Mouse (Mus musculus): ENCODE data around the gene Brd4. TPM values are rescaled to one million over a fixed set of nuclear protein-coding genes. Genes with fewer than 3 reads are reported as not detected.

Brd4 gene
- total and polyA plus RNA-seq, 3 experiments: 12.3 to 91.4 TPM; not detected in 1

DNA sequence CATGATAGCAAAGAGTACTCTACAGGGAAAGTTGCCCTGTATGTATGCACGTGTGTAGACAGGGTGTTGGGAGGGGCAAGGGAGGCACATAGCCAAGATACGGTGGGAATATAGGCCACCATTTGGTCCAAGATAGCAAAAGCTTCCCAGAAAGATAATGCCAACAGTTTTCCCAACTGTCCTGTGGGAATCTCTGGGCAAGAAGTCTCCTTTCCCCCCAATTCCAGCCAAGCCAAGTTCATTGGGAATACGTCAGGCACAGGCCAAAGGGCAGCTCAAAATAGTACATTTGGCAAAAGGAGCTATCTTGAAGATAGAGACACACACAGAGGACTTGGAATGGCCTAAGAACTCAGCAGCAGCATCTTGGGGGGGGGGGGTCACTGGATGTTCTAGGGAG, 79.2 kb downstream of the Brd4 start:
- H3K79me2 ChIP-seq (ENCODE audit: control insufficient read depth, insufficient read depth, low read length, poor library complexity): no peaks in the 10 kb centered on the region
- H3K9me3 ChIP-seq (replicated peaks; ENCODE audit: insufficient read depth, low read length): no peaks in the 10 kb centered on the region
- H3K27me3 ChIP-seq (ENCODE audit: control insufficient read depth in 1 of 2, insufficient read depth in 2 of 2, low read length in 2 of 2): no peaks in the 10 kb centered on the region
- TF ChIP-seq CTCF (IDR thresholded peaks at IDR 0.05 in 2 of 3, conservative IDR thresholded peaks at IDR 0.05 in 1 of 3; ENCODE audit: control insufficient read depth in 1 of 3, insufficient read depth in 1 of 3, low read depth in 2 of 3, low read length in 3 of 3, poor library complexity in 1 of 3, severe bottlenecking in 1 of 3) (no peak), MYB (IDR thresholded peaks at IDR 0.05; ENCODE audit: low read depth, low read length) (no peak), JUND (IDR thresholded peaks at IDR 0.05; ENCODE audit: low read depth, low read length) (no peak), USF1 (IDR thresholded peaks at IDR 0.05; ENCODE audit: low read depth, low read length) (no peak), POLR2AphosphoS2 (IDR thresholded peaks at IDR 0.05; ENCODE audit: low read length) (no peak), TAL1 (IDR thresholded peaks at IDR 0.05; ENCODE audit: low read length) (no peak), POLR2AphosphoS5 (IDR thresholded peaks at IDR 0.05; ENCODE audit: borderline replicate concordance, low read depth, low read length) (no peak), SIN3A (IDR thresholded peaks at IDR 0.05; ENCODE audit: low read length) (no peak)
- H3K4me1 ChIP-seq (ENCODE audit: control insufficient read depth in 1 of 2, insufficient read depth in 2 of 2, low read length in 2 of 2): no peaks in the 10 kb centered on the region
- peaks cover 0 to 22% of the 10 kb centered on the region in 2 experiments; a peak in 2 of 4 replicates for H3K36me3 ChIP-seq (ENCODE audit: control insufficient read depth in 1 of 2, insufficient read depth in 2 of 2, low read length in 2 of 2)
- no peak overlapping the region for H3K4me3 ChIP-seq (ENCODE audit: control insufficient read depth in 1 of 2, insufficient read depth in 1 of 2, low read depth in 2 of 2, low read length in 2 of 2)
- DNase-seq (ENCODE audit: low read depth, low spot score): no peak
- no peak overlapping the region for H3K9ac ChIP-seq (ENCODE audit: control insufficient read depth, low read depth, low read length, poor library complexity, severe bottlenecking)
- H3K27ac ChIP-seq (ENCODE audit: control insufficient read depth, low read depth, low read length): no peak overlapping the region

- H3K27me3 ChIP-seq (ENCODE audit: control insufficient read depth in 1 of 2, insufficient read depth in 2 of 2, low read length in 2 of 2): no peaks in the 10 kb centered on the region
- no peaks in the 10 kb centered on the region for H3K4me1 ChIP-seq (ENCODE audit: control insufficient read depth in 1 of 2, insufficient read depth in 2 of 2, low read length in 2 of 2)
- H3K36me3 ChIP-seq (ENCODE audit: control insufficient read depth in 1 of 2, insufficient read depth in 2 of 2, low read length in 2 of 2): peaks cover 0 to 21% of the 10 kb centered on the region in 2 experiments; a peak in 2 of 4 replicates
- no peaks in the 10 kb centered on the region for H3K9me3 ChIP-seq (replicated peaks; ENCODE audit: insufficient read depth, low read length)
- no peak overlapping the region for H3K9ac ChIP-seq (ENCODE audit: control insufficient read depth, low read depth, low read length, poor library complexity, severe bottlenecking)
- no peak overlapping the region for H3K4me3 ChIP-seq (ENCODE audit: control insufficient read depth in 1 of 2, insufficient read depth in 1 of 2, low read depth in 2 of 2, low read length in 2 of 2)
- H3K79me2 ChIP-seq (ENCODE audit: control insufficient read depth, insufficient read depth, low read length, poor library complexity): no peaks in the 10 kb centered on the region
- H3K27ac ChIP-seq (ENCODE audit: control insufficient read depth, low read depth, low read length): no peak overlapping the region
- DNase-seq (ENCODE audit: low read depth, low spot score): no peak
- no peak for TF ChIP-seq GABPA (IDR thresholded peaks at IDR 0.05; ENCODE audit: low read depth, low read length)
- TF ChIP-seq MAFK (IDR thresholded peaks at IDR 0.05; ENCODE audit: borderline replicate concordance, low read depth, low read length): peak; percentile 68; the same call in 1 of the 2 replicates
Observed at GRCm38 (mm10) chr17:32202972-32203371, 81.5 kb downstream of the Brd4 start.

- Histone ChIP-seq H3K27me3 (ENCODE audit: control insufficient read depth in 1 of 2, insufficient read depth in 2 of 2, low read length in 2 of 2) (no peaks in the 10 kb centered on the region), H3K9ac (ENCODE audit: control insufficient read depth, low read depth, low read length, poor library complexity, severe bottlenecking) (no peak overlapping the region), H3K9me3 (replicated peaks; ENCODE audit: insufficient read depth, low read length) (no peaks in the 10 kb centered on the region), H3K36me3 (ENCODE audit: control insufficient read depth in 1 of 2, insufficient read depth in 2 of 2, low read length in 2 of 2) (peaks cover 8 to 19% of the 10 kb centered on the region in 2 experiments), H3K79me2 (ENCODE audit: control insufficient read depth, insufficient read depth, low read length, poor library complexity) (no peaks in the 10 kb centered on the region), H3K27ac (ENCODE audit: control insufficient read depth, low read depth, low read length) (no peak overlapping the region), H3K4me1 (ENCODE audit: control insufficient read depth in 1 of 2, insufficient read depth in 2 of 2, low read length in 2 of 2) (peaks cover 0 to 3% of the 10 kb centered on the region in 2 experiments; a peak in 2 of 4 replicates), H3K4me3 (ENCODE audit: control insufficient read depth in 1 of 2, insufficient read depth in 1 of 2, low read depth in 2 of 2, low read length in 2 of 2) (no peak overlapping the region)
- TF ChIP-seq ZKSCAN1 (IDR thresholded peaks at IDR 0.05; ENCODE audit: low read depth, low read length) (no peak), MYB (IDR thresholded peaks at IDR 0.05; ENCODE audit: low read depth, low read length) (no peak), USF1 (IDR thresholded peaks at IDR 0.05; ENCODE audit: low read depth, low read length) (no peak), RCOR1 (IDR thresholded peaks at IDR 0.05; ENCODE audit: low read depth, low read length) (no peak), MEF2A (IDR thresholded peaks at IDR 0.05; ENCODE audit: extremely low read depth, insufficient replicate concordance, low read depth, low read length, poor library complexity, severe bottlenecking) (no peak), TCF12 (IDR thresholded peaks at IDR 0.05; ENCODE audit: low read depth, low read length) (no peak), POLR2AphosphoS5 (IDR thresholded peaks at IDR 0.05; ENCODE audit: borderline replicate concordance, low read depth, low read length) (no peak), RAD21 (IDR thresholded peaks at IDR 0.05; ENCODE audit: low read depth, low read length) (no peak), KAT2A (conservative IDR thresholded peaks at IDR 0.05; ENCODE audit: low read depth, low read length) (no peak)
- DNase-seq (ENCODE audit: low read depth, low spot score): no peak
Observed at GRCm38 (mm10) chr17:32201086-32201485, 83.4 kb downstream of the Brd4 start.

Measured in MEL (cell line).